Mouse (Mus musculus) stomach, embryonic 16.5 days (tissue): ENCODE measurements around the gene C4b. TPM values are rescaled to one million over a fixed set of nuclear protein-coding genes. Genes with fewer than 3 reads are reported as not detected.
"Not testable (repeated sequence)": the region's sequence is repeated elsewhere in the genome, so short reads cannot be mapped to it uniquely, and the experiment has no call there.

Experiments
- ATAC-seq: fragments of 200-750 bp; cut with Nextera tagmentation; 2 replicates; pipeline ENCODE4 v1.8.0; 2017; ENCODE audit warnings: moderate number of reproducible peaks, moderate TSS enrichment; ENCODE audit not compliant: insufficient read depth, low FRiP score
- H3K27ac ChIP-seq: fragments of 300-500 bp; sonication (generic); 2 replicates; pipeline ENCODE4 v1.5.1; 2014; ENCODE audit warnings: low read length
- H3K27me3 ChIP-seq: fragments of 300-500 bp; sonication (generic); 2 replicates; pipeline ENCODE4 v1.6.1; 2014; ENCODE audit warnings: low read length, control low read depth, mixed read lengths; ENCODE audit not compliant: control insufficient read depth, insufficient read depth
- H3K36me3 ChIP-seq: fragments of 300-500 bp; sonication (generic); 2 replicates; pipeline ENCODE4 v1.6.1; 2014; ENCODE audit warnings: low read length; ENCODE audit not compliant: control insufficient read depth, insufficient read depth
- H3K4me1 ChIP-seq: fragments of 300-500 bp; sonication (generic); 2 replicates; pipeline ENCODE4 v1.6.1; 2014; ENCODE audit warnings: low read length, control low read depth, mixed read lengths; ENCODE audit not compliant: control insufficient read depth, insufficient read depth
- H3K4me2 ChIP-seq: fragments of 300-500 bp; sonication (generic); 2 replicates; pipeline ENCODE4 v1.6.1; 2014; ENCODE audit warnings: low read depth, low read length, mixed read lengths
- H3K4me3 ChIP-seq: fragments of 300-500 bp; sonication (generic); replicated peaks from 2 replicates; pipeline ENCODE4 v1.5.1; 2014; ENCODE audit warnings: mild to moderate bottlenecking, low read length
- H3K9ac ChIP-seq: fragments of 300-500 bp; sonication (generic); 2 replicates; pipeline ENCODE4 v1.6.1; 2014; ENCODE audit warnings: low read length
- H3K9me3 ChIP-seq: fragments of 300-500 bp; sonication (generic); replicated peaks from 2 replicates; pipeline ENCODE4 v1.6.1; 2016; ENCODE audit warnings: low read length, control low read depth; ENCODE audit not compliant: control insufficient read depth
- WGBS: fragments of 180-500 bp; shearing (Covaris S2); extraction: QIAGEN DNeasy Blood & Tissue Kit; methylation state at CpG from one replicate; pipeline ENCODE4 v1.1.7; 2014; 5-methylcytosine and 5-hydroxymethylcytosine counted together
- polyA plus RNA-seq: library from polyadenylated mRNA; unstranded; fragments of >200 nt; fragmentation: Nextera tagmentation; extraction: Ambion mirVana; gene quantifications from 2 replicates; pipeline ENCODE4 v1.2.1, GENCODE M21; 2015

C4b gene
- polyA plus RNA-seq, 1 experiment from 2014 or later = 0.89 TPM

- WGBS = 80% methylated on average over 5 of the region's 5 CpGs
- H3K27me3 ChIP-seq, H3K4me1 ChIP-seq, H3K4me3 ChIP-seq, H3K9ac ChIP-seq, H3K27ac ChIP-seq, H3K4me2 ChIP-seq, H3K36me3 ChIP-seq, H3K9me3 ChIP-seq, ATAC-seq: not testable (repeated sequence)
These were observed 6.2 kb downstream of the C4b start for GRCm38 (mm10) chr17:34737466-34737865.

DNA sequence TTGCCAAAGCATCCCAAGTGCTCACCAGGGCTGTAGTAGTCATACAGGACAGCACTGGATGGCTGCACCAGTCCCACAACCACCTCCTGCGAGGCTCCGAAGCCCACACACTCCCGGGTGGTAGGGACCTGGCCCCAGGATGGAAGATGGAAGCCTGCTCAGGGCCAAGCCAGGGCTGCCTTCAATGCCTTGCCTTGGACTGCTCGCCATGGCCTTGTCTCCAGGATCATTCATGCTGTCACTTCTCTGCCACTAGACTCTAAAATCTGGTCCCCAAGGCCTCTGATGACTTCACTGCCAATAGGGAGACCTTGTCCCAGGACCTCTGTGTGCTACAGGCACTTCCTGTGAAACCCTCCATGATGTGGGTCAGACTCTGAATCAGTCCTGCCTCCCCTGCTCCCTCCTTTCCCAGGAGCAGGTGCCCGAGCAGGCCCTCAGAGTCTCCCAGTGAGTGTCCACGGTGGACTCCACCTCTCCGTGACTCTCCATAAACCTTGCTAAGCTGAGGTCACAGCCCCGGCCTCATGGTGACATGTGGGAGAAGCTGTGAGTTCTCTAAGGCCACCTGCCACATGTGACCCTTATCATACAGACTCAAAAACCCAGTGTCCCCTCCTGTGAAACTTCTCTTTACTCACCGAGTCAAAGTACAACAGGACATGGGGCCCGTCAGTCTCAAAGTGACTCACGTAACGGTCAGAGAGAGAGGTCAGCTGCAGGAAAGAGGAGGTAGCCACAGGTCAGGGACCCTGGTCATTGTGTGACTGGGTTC, 13.7 kb downstream of the C4b start:
- not testable (repeated sequence) for H3K9ac ChIP-seq, H3K9me3 ChIP-seq
- WGBS = 80% methylated on average over 12 of the region's 12 CpGs

DNA sequence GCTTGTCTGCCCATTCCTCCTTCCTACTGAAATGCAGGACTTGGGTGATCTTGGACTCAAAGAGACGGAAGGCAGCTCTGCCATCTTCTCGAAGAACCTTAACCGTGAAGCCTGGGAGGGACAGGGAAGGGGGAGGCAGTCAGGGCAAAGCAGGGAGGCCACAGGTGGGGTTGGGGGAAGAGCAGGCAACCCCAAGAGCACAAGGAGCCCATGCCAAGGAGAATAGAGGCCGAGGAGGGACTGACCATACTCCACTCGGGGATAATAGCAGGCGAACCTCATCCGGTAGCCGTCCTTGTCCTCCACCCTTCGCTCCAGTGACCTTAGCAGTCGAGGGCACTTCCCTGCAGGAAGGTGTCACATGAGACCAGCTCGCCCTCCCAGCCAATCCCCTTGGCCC, 14.5 kb downstream of the C4b start:
- H3K9me3 ChIP-seq, H3K27me3 ChIP-seq, H3K4me2 ChIP-seq, ATAC-seq, H3K36me3 ChIP-seq, H3K4me1 ChIP-seq, H3K9ac ChIP-seq, H3K27ac ChIP-seq, H3K4me3 ChIP-seq: not testable (repeated sequence)
- WGBS = 81% methylated on average over 11 of the region's 11 CpGs

More for the DNA sequence above, 13.7 kb downstream of the C4b start:
- H3K4me3 ChIP-seq, H3K27ac ChIP-seq, ATAC-seq, H3K36me3 ChIP-seq, H3K4me1 ChIP-seq, H3K4me2 ChIP-seq, H3K27me3 ChIP-seq: not testable (repeated sequence)

DNA sequence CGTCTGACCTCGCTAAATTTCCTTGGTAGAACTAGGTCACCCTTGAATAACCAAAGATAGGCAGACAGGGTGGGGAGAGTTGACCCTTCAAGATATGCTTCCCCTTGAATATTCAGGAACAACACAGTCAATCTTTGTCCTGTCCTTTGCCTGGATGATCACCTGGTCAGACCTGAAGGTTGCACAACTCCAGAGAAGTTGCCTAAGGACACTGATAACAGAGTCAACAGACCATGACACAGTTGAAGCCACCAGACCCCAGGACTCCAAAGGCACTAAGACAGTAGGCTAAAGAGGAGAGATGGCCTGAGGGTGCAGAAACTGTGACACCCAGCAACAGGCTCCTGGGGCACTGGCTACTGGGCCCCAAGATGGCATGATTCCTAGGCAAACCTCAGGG, 15.8 kb downstream of the C4b start:
- no peak for ATAC-seq
- no peaks in the 10 kb centered on the region for H3K27me3 ChIP-seq
- H3K9me3 ChIP-seq = no peaks in the 10 kb centered on the region; the same call in 1 of the 2 replicates
- no peaks in the 10 kb centered on the region for H3K36me3 ChIP-seq
- WGBS = 87% methylated on average over 2 of the region's 2 CpGs
- H3K4me1 ChIP-seq = no peaks in the 10 kb centered on the region
- H3K9ac ChIP-seq = no peak overlapping the region
- H3K4me2 ChIP-seq = no peak overlapping the region
- H3K4me3 ChIP-seq = no peak overlapping the region
- H3K27ac ChIP-seq = no peak overlapping the region

- WGBS = 79% methylated on average over 4 of the region's 4 CpGs
- Histone ChIP-seq H3K9ac (no peak overlapping the region), H3K9me3 (no peaks in the 10 kb centered on the region; the same call in 1 of the 2 replicates), H3K36me3 (no peaks in the 10 kb centered on the region), H3K4me1 (no peaks in the 10 kb centered on the region), H3K27me3 (no peaks in the 10 kb centered on the region), H3K27ac (no peak overlapping the region), H3K4me2 (no peak overlapping the region), H3K4me3 (no peak overlapping the region)
- ATAC-seq = no peak
These were observed 20.6 kb downstream of the C4b start for GRCm38 (mm10) chr17:34723066-34723465.

DNA sequence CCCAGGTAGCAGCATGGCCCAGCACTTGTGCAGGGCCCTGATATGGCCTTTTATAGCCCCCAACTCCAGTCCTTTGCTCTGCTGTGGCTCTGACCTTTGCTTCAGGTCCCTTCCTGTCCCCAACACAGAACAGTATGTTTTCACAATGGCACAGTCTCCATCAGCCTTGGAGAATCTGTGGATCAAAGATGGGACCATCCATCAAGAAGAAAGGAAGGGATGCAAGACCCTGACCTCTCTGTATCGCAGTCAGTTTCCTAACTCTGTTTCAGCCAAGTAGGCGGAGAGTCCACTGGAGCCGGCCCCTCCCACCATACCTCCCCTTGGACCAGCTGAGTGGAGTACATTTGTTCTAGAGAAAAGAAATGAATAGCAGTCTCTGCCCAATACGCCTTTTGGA, 21.4 kb downstream of the C4b start:
- not testable (repeated sequence) for H3K27me3 ChIP-seq, H3K4me3 ChIP-seq, H3K9me3 ChIP-seq, H3K27ac ChIP-seq, ATAC-seq, H3K4me1 ChIP-seq, H3K4me2 ChIP-seq, H3K9ac ChIP-seq, H3K36me3 ChIP-seq
- WGBS = 85% methylated on average over 2 of the region's 4 CpGs

- H3K36me3 ChIP-seq, H3K4me2 ChIP-seq, H3K4me1 ChIP-seq, H3K27me3 ChIP-seq, H3K27ac ChIP-seq, H3K9ac ChIP-seq, H3K9me3 ChIP-seq, ATAC-seq, H3K4me3 ChIP-seq: not testable (repeated sequence)
- 69% methylated on average over 8 of the region's 8 CpGs for WGBS
These were observed 23.8 kb downstream of the C4b start for GRCm38 (mm10) chr17:34719886-34720285.

DNA sequence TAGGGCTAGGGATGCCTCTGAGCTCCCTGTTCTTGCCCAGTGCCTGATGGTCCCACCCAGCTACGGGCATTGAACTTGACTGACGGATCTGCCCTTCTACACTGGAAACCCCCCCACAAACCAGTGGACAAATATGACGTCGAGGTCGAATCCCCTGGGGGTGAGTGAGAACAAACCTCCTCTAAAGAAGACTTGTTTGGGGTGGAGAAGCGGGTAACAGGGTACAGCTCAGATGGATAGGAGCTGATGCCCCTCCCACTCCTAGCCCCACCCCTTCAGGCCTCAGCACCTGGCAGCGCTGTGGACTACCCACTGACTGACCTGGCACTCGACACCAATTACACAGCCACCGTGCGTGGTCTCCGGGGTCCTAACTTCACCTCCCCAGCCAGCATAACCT, 26.3 kb downstream of the C4b start:
- no peak for ATAC-seq
- Histone ChIP-seq H3K4me2 (no peak overlapping the region), H3K27me3 (no peaks in the 10 kb centered on the region), H3K9ac (no peak overlapping the region), H3K36me3 (no peaks in the 10 kb centered on the region), H3K4me3 (no peak overlapping the region), H3K9me3 (no peaks in the 10 kb centered on the region), H3K27ac (no peak overlapping the region), H3K4me1 (no peaks in the 10 kb centered on the region)
- WGBS = 72% methylated on average over 11 of the region's 11 CpGs

DNA sequence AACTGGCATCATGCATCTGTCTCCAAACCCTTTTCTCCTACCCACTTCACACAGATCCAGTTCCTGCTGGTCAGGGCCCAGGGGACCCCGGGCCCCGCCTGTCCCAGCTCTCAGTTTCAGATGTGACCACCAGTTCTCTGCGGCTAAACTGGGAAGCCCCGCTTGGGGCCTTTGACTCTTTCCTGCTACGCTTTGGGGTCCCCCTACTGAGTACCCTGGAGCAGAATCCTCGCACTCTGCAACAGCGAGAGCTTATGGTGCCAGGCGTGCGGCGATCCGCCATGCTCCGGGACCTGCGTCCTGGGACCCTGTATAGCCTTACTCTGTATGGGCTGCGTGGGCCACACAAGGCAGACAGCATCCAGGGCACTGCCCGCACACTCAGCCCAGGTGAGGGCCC, 27.4 kb downstream of the C4b start:
- Histone ChIP-seq H3K4me1 (no peaks in the 10 kb centered on the region), H3K27me3 (no peaks in the 10 kb centered on the region), H3K4me3 (no peak overlapping the region), H3K4me2 (no peak overlapping the region), H3K9ac (no peak overlapping the region), H3K9me3 (no peaks in the 10 kb centered on the region), H3K36me3 (no peaks in the 10 kb centered on the region), H3K27ac (no peak overlapping the region)
- 90% methylated on average over 15 of the region's 15 CpGs for whole genome bisulfite sequencing
- no peak for ATAC-seq
